ENCODE assay signal across 15 mouse cellular contexts in the genomic region with DNA sequence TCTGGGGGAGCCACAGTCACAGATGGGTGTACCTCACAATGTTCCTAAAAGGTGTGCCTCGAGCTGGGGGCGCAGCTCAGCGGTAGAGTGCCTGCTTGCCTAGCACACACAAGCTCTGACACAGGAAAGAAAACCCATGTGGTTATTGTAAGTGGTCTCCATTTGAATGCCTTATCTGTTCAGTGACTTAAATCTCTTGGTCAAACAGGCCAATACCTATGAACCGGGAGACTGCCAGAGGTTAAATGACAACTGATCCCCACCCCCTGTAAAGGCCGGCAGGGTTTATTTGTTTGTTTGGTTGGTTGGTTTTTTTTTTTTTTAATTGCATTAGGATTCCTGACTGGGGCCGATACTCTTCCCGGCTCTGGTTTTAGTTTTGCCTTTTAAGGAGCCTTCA. TPM values are rescaled to one million over a fixed set of nuclear protein-coding genes. Genes with fewer than 3 reads are reported as not detected.
A peak's percentile ranks its signal among the peaks of the same experiment; 100 is the strongest.
DNase-seq lines count a peak whose midpoint lies in the region; ATAC-seq and TF ChIP-seq lines count a peak whose summit lies in the region.
"Had no signal": no experiment of that assay in that cellular context is flagged by ENCODE, and none has a peak within 500 bp of the region (broad histone marks: within the 10 kb centered on the region; RNA-seq: fewer than 3 reads in every experiment).

No protein-coding gene starts in this region.

- peak overlapping the region; percentile 66; the same call in 1 of the 2 replicates for H3K9ac ChIP-seq in heart, embryonic 13.5 days
- no peak overlapping the region for H3K9ac ChIP-seq in limb, embryonic 13.5 days
- H3K9ac ChIP-seq in heart, postnatal 0 days (replicated peaks; ENCODE audit: low read depth, low read length): no peak overlapping the region
- H3K9ac ChIP-seq in liver, embryonic 16.5 days (ENCODE audit: low read depth, low read length): no peak overlapping the region
- H3K9ac ChIP-seq: embryonic facial prominence, embryonic 15.5 days; limb, embryonic 15.5 days had no signal

- DNase-seq in heart, adult 9 months (ENCODE audit: low spot score in 2 of 2): no peak
- no peak for DNase-seq in limb, embryonic 10.5 days (ENCODE audit: low spot score)
- no peak for DNase-seq in heart, postnatal 0 days (ENCODE audit: low spot score)
- no peak for DNase-seq in cerebellum, adult 9-10 months
- DNase-seq: adrenal gland, postnatal 36 days; cerebellum, postnatal 36 days; gastrocnemius, postnatal 25 days; lung, postnatal 36 days; midbrain, embryonic 14.5 days; right cerebral cortex, postnatal 25 days had no signal

- no peak for ATAC-seq in heart, embryonic 13.5 days (ENCODE audit: extremely low read depth, insufficient number of reproducible peaks, low FRiP score, low TSS enrichment)
- ATAC-seq in limb, embryonic 13.5 days (ENCODE audit: low FRiP score, low read depth): no peak
- ATAC-seq in heart, postnatal 0 days (ENCODE audit: insufficient read depth, low read depth): no peak
- ATAC-seq in liver, embryonic 16.5 days (ENCODE audit: low read depth): no peak

- H3K4me2 ChIP-seq in heart, embryonic 13.5 days: peak overlapping the region; percentile 55
- H3K4me2 ChIP-seq in limb, embryonic 13.5 days (replicated peaks): peak overlapping the region; percentile 41; the same call in 1 of the 2 replicates
- H3K4me2 ChIP-seq in heart, postnatal 0 days (ENCODE audit: low read depth, low read length): peak overlapping the region; percentile 34; the same call in 1 of the 2 replicates
- peak overlapping the region; percentile 59; the same call in 1 of the 2 replicates for H3K4me2 ChIP-seq in liver, embryonic 16.5 days (ENCODE audit: low read depth, low read length)
- H3K4me2 ChIP-seq: embryonic facial prominence, embryonic 15.5 days; limb, embryonic 15.5 days had no signal

- no peak for TF ChIP-seq EP300 in heart, postnatal 0 days (IDR thresholded peaks at IDR 0.05; ENCODE audit: low read depth)

- no peaks in the 10 kb centered on the region for H3K27me3 ChIP-seq in heart, embryonic 13.5 days (replicated peaks)
- H3K27me3 ChIP-seq in limb, embryonic 13.5 days: no peaks in the 10 kb centered on the region
- H3K27me3 ChIP-seq in limb, embryonic 10.5 days (ENCODE audit: low read depth, poor library complexity, severe bottlenecking): no peaks in the 10 kb centered on the region
- H3K27me3 ChIP-seq in heart, postnatal 0 days (ENCODE audit: control insufficient read depth, insufficient read depth, low read length): no peaks in the 10 kb centered on the region
- H3K27me3 ChIP-seq in liver, embryonic 16.5 days (ENCODE audit: control insufficient read depth, insufficient read depth, low read depth, low read length): no peaks in the 10 kb centered on the region
- H3K27me3 ChIP-seq: embryonic facial prominence, embryonic 15.5 days; limb, embryonic 15.5 days had no signal

- no peaks in the 10 kb centered on the region for H3K9me3 ChIP-seq in heart, embryonic 13.5 days
- no peaks in the 10 kb centered on the region for H3K9me3 ChIP-seq in limb, embryonic 13.5 days
- no peaks in the 10 kb centered on the region for H3K9me3 ChIP-seq in limb, embryonic 10.5 days (replicated peaks)
- no peaks in the 10 kb centered on the region for H3K9me3 ChIP-seq in heart, postnatal 0 days (replicated peaks; ENCODE audit: control insufficient read depth, low read length)
- no peaks in the 10 kb centered on the region for H3K9me3 ChIP-seq in liver, embryonic 16.5 days (replicated peaks; ENCODE audit: control insufficient read depth, low read length)
- H3K9me3 ChIP-seq: embryonic facial prominence, embryonic 15.5 days; limb, embryonic 15.5 days had no signal

- peaks cover 55% of the 10 kb centered on the region for H3K4me1 ChIP-seq in heart, embryonic 13.5 days
- peaks cover 28% of the 10 kb centered on the region for H3K4me1 ChIP-seq in limb, embryonic 13.5 days
- H3K4me1 ChIP-seq in limb, embryonic 10.5 days: peaks cover 18% of the 10 kb centered on the region
- peaks cover 10% of the 10 kb centered on the region for H3K4me1 ChIP-seq in heart, postnatal 0 days (ENCODE audit: control insufficient read depth, insufficient read depth)
- H3K4me1 ChIP-seq in liver, embryonic 16.5 days (ENCODE audit: control insufficient read depth, low read depth, low read length): peaks cover 43% of the 10 kb centered on the region

- H3K4me3 ChIP-seq in heart, embryonic 13.5 days: peak overlapping the region; percentile 87
- peak overlapping the region; percentile 15; the same call in 1 of the 2 replicates for H3K4me3 ChIP-seq in limb, embryonic 13.5 days
- H3K4me3 ChIP-seq in limb, embryonic 10.5 days: no peak overlapping the region
- no peak overlapping the region for H3K4me3 ChIP-seq in heart, postnatal 0 days (ENCODE audit: low read depth, low read length)
- peak overlapping the region; percentile 90; the same call in 1 of the 2 replicates for H3K4me3 ChIP-seq in liver, embryonic 16.5 days (ENCODE audit: low read depth, low read length)
- H3K4me3 ChIP-seq: embryonic facial prominence, embryonic 15.5 days; limb, embryonic 15.5 days had no signal

- WGBS in heart, embryonic 13.5 days: 63% methylated on average over 7 of the region's 7 CpGs
- 67% methylated on average over 7 of the region's 7 CpGs for WGBS in limb, embryonic 13.5 days
- 83% methylated on average over 7 of the region's 7 CpGs for whole genome bisulfite sequencing in limb, embryonic 10.5 days
- WGBS in heart, postnatal 0 days: 68% methylated on average over 7 of the region's 7 CpGs
- WGBS in liver, embryonic 16.5 days (ENCODE audit: insufficient replicate concordance): 71% methylated on average over 7 of the region's 7 CpGs

- peaks cover 26% of the 10 kb centered on the region for H3K36me3 ChIP-seq in heart, embryonic 13.5 days
- H3K36me3 ChIP-seq in limb, embryonic 13.5 days: peaks cover 22% of the 10 kb centered on the region
- peaks cover 39% of the 10 kb centered on the region for H3K36me3 ChIP-seq in limb, embryonic 10.5 days
- H3K36me3 ChIP-seq in heart, postnatal 0 days (replicated peaks; ENCODE audit: control insufficient read depth, insufficient read depth, low read length): peaks cover 10% of the 10 kb centered on the region; the same call in 1 of the 2 replicates
- H3K36me3 ChIP-seq in liver, embryonic 16.5 days (ENCODE audit: control insufficient read depth, insufficient read depth): peaks cover 28% of the 10 kb centered on the region

- no peak for TF ChIP-seq CTCF in heart, postnatal 0 days (IDR thresholded peaks at IDR 0.05; ENCODE audit: low read depth)

- H3K27ac ChIP-seq in heart, embryonic 13.5 days (replicated peaks): 0 out of 2 replicates have a peak overlapping the region, but pooled peaks have one; percentile 13
- no peak overlapping the region for H3K27ac ChIP-seq in limb, embryonic 13.5 days
- no peak overlapping the region for H3K27ac ChIP-seq in limb, embryonic 10.5 days
- no peak overlapping the region for H3K27ac ChIP-seq in heart, postnatal 0 days (ENCODE audit: low read depth)
- no peak overlapping the region for H3K27ac ChIP-seq in liver, embryonic 16.5 days (ENCODE audit: low read length)
- H3K27ac ChIP-seq: embryonic facial prominence, embryonic 15.5 days; limb, embryonic 15.5 days had no signal

RNA-seq across cellular contexts. Expression of gene Nudt4, which starts 4.5 kb away (rescaled TPM):
- 85.2 and 107 TPM in 2 replicates for polyA plus RNA-seq in heart, embryonic 13.5 days (2015; fragmentation: Nextera tagmentation; extraction: Ambion mirVana)
- polyA plus RNA-seq in limb, embryonic 13.5 days (2015; fragmentation: Nextera tagmentation; extraction: Ambion mirVana): 92.0 and 98.6 TPM in 2 replicates
- 76.0 and 78.7 TPM in 2 replicates for polyA plus RNA-seq in limb, embryonic 10.5 days (2016; fragmentation: Nextera tagmentation; extraction: Ambion mirVana)
- 72.2 and 74.5 TPM in 2 replicates for total RNA-seq in heart, postnatal 0 days (2014; rRNA removed; ENCODE audit: low replicate concordance)
- polyA plus RNA-seq in heart, postnatal 0 days (2015; fragmentation: Nextera tagmentation; extraction: Ambion mirVana): 70.0 and 81.3 TPM in 2 replicates
- polyA plus RNA-seq in liver, embryonic 16.5 days (2015; fragmentation: Nextera tagmentation; extraction: Ambion mirVana): 76.2 and 79.2 TPM in 2 replicates

RNA-seq across cellular contexts. Expression of gene Ube2n, which starts 44.5 kb away (rescaled TPM):
- polyA plus RNA-seq in heart, embryonic 13.5 days (2015; fragmentation: Nextera tagmentation; extraction: Ambion mirVana): 248 and 271 TPM in 2 replicates
- 333 and 339 TPM in 2 replicates for polyA plus RNA-seq in limb, embryonic 13.5 days (2015; fragmentation: Nextera tagmentation; extraction: Ambion mirVana)
- 432 and 466 TPM in 2 replicates for polyA plus RNA-seq in limb, embryonic 10.5 days (2016; fragmentation: Nextera tagmentation; extraction: Ambion mirVana)
- 158 and 242 TPM in 2 replicates for total RNA-seq in heart, postnatal 0 days (2014; rRNA removed; ENCODE audit: low replicate concordance)
- polyA plus RNA-seq in heart, postnatal 0 days (2015; fragmentation: Nextera tagmentation; extraction: Ambion mirVana): 188 and 190 TPM in 2 replicates
- 103 and 118 TPM in 2 replicates for polyA plus RNA-seq in liver, embryonic 16.5 days (2015; fragmentation: Nextera tagmentation; extraction: Ambion mirVana)

RNA-seq across cellular contexts. Expression of gene Mrpl42, which starts 57.7 kb away (rescaled TPM):
- polyA plus RNA-seq in heart, embryonic 13.5 days (2015; fragmentation: Nextera tagmentation; extraction: Ambion mirVana): 542 and 584 TPM in 2 replicates
- 311 and 329 TPM in 2 replicates for polyA plus RNA-seq in limb, embryonic 13.5 days (2015; fragmentation: Nextera tagmentation; extraction: Ambion mirVana)
- 356 and 383 TPM in 2 replicates for polyA plus RNA-seq in limb, embryonic 10.5 days (2016; fragmentation: Nextera tagmentation; extraction: Ambion mirVana)
- total RNA-seq in heart, postnatal 0 days (2014; rRNA removed; ENCODE audit: low replicate concordance): 524 and 645 TPM in 2 replicates
- 928 and 1,023 TPM in 2 replicates for polyA plus RNA-seq in heart, postnatal 0 days (2015; fragmentation: Nextera tagmentation; extraction: Ambion mirVana)
- 145 and 152 TPM in 2 replicates for polyA plus RNA-seq in liver, embryonic 16.5 days (2015; fragmentation: Nextera tagmentation; extraction: Ambion mirVana)

Comparison
In these comparisons a context has a peak if more than half of its experiments do, and no peak if none do; other contexts are left out.
1. H3K4me3 ChIP-seq: peak in heart, embryonic 13.5 days (single experiment), limb, embryonic 13.5 days (single experiment) and liver, embryonic 16.5 days (single experiment); none in limb, embryonic 10.5 days (single experiment) and heart, postnatal 0 days (single experiment).
2. Peak in every context shown above with its lines, with median percentiles within 50 percentile points of each other: H3K4me2 ChIP-seq.